Mouse (Mus musculus) MEL (cell line): ENCODE data around the gene Khnyn. TPM values are rescaled to one million over a fixed set of nuclear protein-coding genes. Genes with fewer than 3 reads are reported as not detected.

Experiments
- DNase-seq: peaks from one replicate; pipeline ENCODE4 v3.0.0; 2011; ENCODE audit warnings: low read depth, low spot score
- H3K27ac ChIP-seq: 2 replicates; pipeline ENCODE4 v1.5.1; 2012; ENCODE audit warnings: low read depth, mild to moderate bottlenecking, control low read depth, low read length, moderate library complexity; ENCODE audit not compliant: control insufficient read depth
- H3K27me3 ChIP-seq, 2 experiments: fragments of 150-350 bp in 1 of 2; sonication (generic) in 1 of 2; 2 replicates each; pipeline ENCODE4 v1.6.1; 2012; ENCODE audit warnings: low read length in 2 of 2, mild to moderate bottlenecking in 2 of 2, improper control_type of control experiment in 1 of 2, moderate library complexity in 1 of 2; ENCODE audit not compliant: insufficient read depth in 2 of 2, control insufficient read depth in 1 of 2
- H3K36me3 ChIP-seq, 2 experiments: 2 replicates each; pipeline ENCODE4 v1.6.1; 2012 to 2014; ENCODE audit warnings: low read length in 2 of 2, improper control_type of control experiment in 1 of 2, inconsistent platforms in 1 of 2, mild to moderate bottlenecking in 1 of 2; ENCODE audit not compliant: insufficient read depth in 2 of 2, control insufficient read depth in 1 of 2
- H3K4me1 ChIP-seq, 2 experiments: fragments of 150-350 bp in 1 of 2; sonication (generic) in 1 of 2; 2 replicates each; pipeline ENCODE4 v1.6.1; 2012; ENCODE audit warnings: low read length in 2 of 2, improper control_type of control experiment in 1 of 2, mild to moderate bottlenecking in 1 of 2; ENCODE audit not compliant: insufficient read depth in 2 of 2, control insufficient read depth in 1 of 2
- H3K4me3 ChIP-seq, 2 experiments: fragments of 150-350 bp in 1 of 2; sonication (generic) in 1 of 2; 2 replicates each; pipeline ENCODE4 v1.5.1; 2012; ENCODE audit warnings: low read depth in 2 of 2, low read length in 2 of 2, mild to moderate bottlenecking in 2 of 2, moderate library complexity in 2 of 2, control low read depth in 1 of 2, improper control_type of control experiment in 1 of 2; ENCODE audit not compliant: control insufficient read depth in 1 of 2, insufficient read depth in 1 of 2
- H3K79me2 ChIP-seq: 2 replicates; pipeline ENCODE4 v1.6.1; 2012; ENCODE audit warnings: mild to moderate bottlenecking, low read length, moderate library complexity; ENCODE audit not compliant: control insufficient read depth, poor library complexity, insufficient read depth
- H3K9ac ChIP-seq: 2 replicates; pipeline ENCODE4 v1.6.1; 2012; ENCODE audit warnings: low read depth, mild to moderate bottlenecking, control low read depth, low read length, moderate library complexity; ENCODE audit not compliant: control insufficient read depth, poor library complexity, severe bottlenecking
- H3K9me3 ChIP-seq: fragments of 150-350 bp; sonication (generic); replicated peaks from 2 replicates; pipeline ENCODE4 v1.6.1; 2012; ENCODE audit warnings: mild to moderate bottlenecking, low read length, improper control_type of control experiment, moderate library complexity; ENCODE audit not compliant: insufficient read depth
- CHD1 ChIP-seq: IDR thresholded peaks from 2 replicates; pipeline ENCODE4 v1.6.1; 2012; ENCODE audit warnings: low read depth, mild to moderate bottlenecking, inconsistent platforms, low read length, improper control_type of control experiment
- CHD2 ChIP-seq: IDR thresholded peaks from 2 replicates; pipeline ENCODE4 v1.6.1; 2011; ENCODE audit warnings: low read length, improper control_type of control experiment
- CTCF ChIP-seq, 3 experiments: IDR thresholded peaks in 2 of 3; conservative IDR thresholded peaks in 1 of 3; 2 replicates each; pipeline ENCODE4 v1.5.1; 2011 to 2012; ENCODE audit warnings: low read length in 3 of 3, low read depth in 2 of 3, mild to moderate bottlenecking in 2 of 3, improper control_type of control experiment in 1 of 3, inconsistent platforms in 1 of 3, mixed read lengths in 1 of 3, moderate library complexity in 1 of 3; ENCODE audit not compliant: control insufficient read depth in 1 of 3, insufficient read depth in 1 of 3, poor library complexity in 1 of 3, severe bottlenecking in 1 of 3
- E2F4 ChIP-seq: IDR thresholded peaks from 2 replicates; pipeline ENCODE4 v1.6.1; 2011; ENCODE audit warnings: low read depth, low read length, improper control_type of control experiment, borderline replicate concordance
- EP300 ChIP-seq, 2 experiments: IDR thresholded peaks; 2 replicates each; pipeline ENCODE4 v1.6.1; 2011; ENCODE audit warnings: improper control_type of control experiment in 2 of 2, low read length in 2 of 2, low read depth in 1 of 2, mild to moderate bottlenecking in 1 of 2
- GABPA ChIP-seq: IDR thresholded peaks from 2 replicates; pipeline ENCODE4 v1.6.1; 2012; ENCODE audit warnings: low read depth, mild to moderate bottlenecking, inconsistent platforms, low read length, improper control_type of control experiment, moderate library complexity
- GATA1 ChIP-seq: IDR thresholded peaks from 2 replicates; pipeline ENCODE4 v1.6.1; 2011; ENCODE audit warnings: low read depth, low read length, improper control_type of control experiment
- MAX ChIP-seq: IDR thresholded peaks from 2 replicates; pipeline ENCODE4 v1.6.1; 2011; ENCODE audit warnings: low read length, improper control_type of control experiment
- MEF2A ChIP-seq: IDR thresholded peaks from 2 replicates; pipeline ENCODE4 v1.6.1; 2014; ENCODE audit warnings: low read depth, mild to moderate bottlenecking, inconsistent platforms, low read length, improper control_type of control experiment; ENCODE audit not compliant: poor library complexity, insufficient replicate concordance, severe bottlenecking; ENCODE audit errors: extremely low read depth
- NELFE ChIP-seq: IDR thresholded peaks from 2 replicates; pipeline ENCODE4 v1.6.1; 2011; ENCODE audit warnings: low read depth, low read length, improper control_type of control experiment
- NRF1 ChIP-seq: IDR thresholded peaks from 2 replicates; pipeline ENCODE4 v1.6.1; 2014; ENCODE audit warnings: low read depth, mild to moderate bottlenecking, inconsistent platforms, low read length, improper control_type of control experiment, moderate library complexity; ENCODE audit not compliant: poor library complexity, insufficient read depth, severe bottlenecking
- POLR2AphosphoS5 ChIP-seq: IDR thresholded peaks from 2 replicates; pipeline ENCODE4 v1.6.1; 2012; ENCODE audit warnings: low read depth, borderline replicate concordance, mild to moderate bottlenecking, inconsistent platforms, low read length, moderate library complexity, mixed read lengths
- RAD21 ChIP-seq: IDR thresholded peaks from 2 replicates; pipeline ENCODE4 v1.6.1; 2011; ENCODE audit warnings: mild to moderate bottlenecking, low read depth, low read length, improper control_type of control experiment
- RCOR1 ChIP-seq: IDR thresholded peaks from 2 replicates; pipeline ENCODE4 v1.6.1; 2012; ENCODE audit warnings: low read depth, mild to moderate bottlenecking, inconsistent platforms, low read length, improper control_type of control experiment
- SMC3 ChIP-seq: IDR thresholded peaks from 2 replicates; pipeline ENCODE4 v1.6.1; 2011; ENCODE audit warnings: low read depth, low read length, improper control_type of control experiment
- TBP ChIP-seq: IDR thresholded peaks from 2 replicates; pipeline ENCODE4 v1.8.0; 2011; ENCODE audit warnings: low read depth, low read length, improper control_type of control experiment
- TCF12 ChIP-seq: IDR thresholded peaks from 2 replicates; pipeline ENCODE4 v1.6.1; 2014; ENCODE audit warnings: low read depth, mild to moderate bottlenecking, inconsistent platforms, low read length, improper control_type of control experiment, moderate library complexity
- USF1 ChIP-seq: IDR thresholded peaks from 2 replicates; pipeline ENCODE4 v1.6.1; 2014; ENCODE audit warnings: low read depth, mild to moderate bottlenecking, inconsistent platforms, low read length, improper control_type of control experiment, moderate library complexity
- USF2 ChIP-seq, 2 experiments: IDR thresholded peaks; 2 replicates each; pipeline ENCODE4 v1.6.1; 2011 to 2012; ENCODE audit warnings: improper control_type of control experiment in 2 of 2, low read length in 2 of 2, borderline replicate concordance in 1 of 2, inconsistent platforms in 1 of 2, low read depth in 1 of 2, mild to moderate bottlenecking in 1 of 2; ENCODE audit not compliant: insufficient read depth in 1 of 2
- ZC3H11A ChIP-seq: IDR thresholded peaks from 2 replicates; pipeline ENCODE4 v1.6.1; 2012; ENCODE audit warnings: low read depth, mild to moderate bottlenecking, inconsistent platforms, low read length, improper control_type of control experiment
- ZKSCAN1 ChIP-seq: IDR thresholded peaks from 2 replicates; pipeline ENCODE4 v1.6.1; 2012; ENCODE audit warnings: low read depth, mild to moderate bottlenecking, inconsistent platforms, low read length, improper control_type of control experiment, moderate library complexity
- ZMIZ1 ChIP-seq: IDR thresholded peaks from 2 replicates; pipeline ENCODE4 v1.6.1; 2012; ENCODE audit warnings: low read depth, mild to moderate bottlenecking, inconsistent platforms, low read length, improper control_type of control experiment, moderate library complexity
- polyA plus RNA-seq, 2 experiments: library from polyadenylated mRNA; stranded (reverse) in 1 of 2; unstranded in 1 of 2; fragments of >175 nt in 1 of 2; fragments of >200 nt in 1 of 2; gene quantifications; 2 replicates each; pipeline versions ENCODE4 v1.2.1 to v1.2.4; 2012; ENCODE audit warnings: low replicate concordance in 2 of 2, low read depth in 1 of 2; ENCODE audit not compliant: insufficient read length in 2 of 2, insufficient read depth in 1 of 2, missing spikeins in 1 of 2
- total RNA-seq: library from RNA; depleted of rRNA; stranded (reverse); fragments of 300-350 nt; gene quantifications from 2 replicates; pipeline ENCODE4 v1.2.3, GENCODE M21; 2012

Gene Khnyn
- total and polyA plus RNA-seq, 3 experiments: 5.2 to 13.3 TPM; not detected in 1

DNA sequence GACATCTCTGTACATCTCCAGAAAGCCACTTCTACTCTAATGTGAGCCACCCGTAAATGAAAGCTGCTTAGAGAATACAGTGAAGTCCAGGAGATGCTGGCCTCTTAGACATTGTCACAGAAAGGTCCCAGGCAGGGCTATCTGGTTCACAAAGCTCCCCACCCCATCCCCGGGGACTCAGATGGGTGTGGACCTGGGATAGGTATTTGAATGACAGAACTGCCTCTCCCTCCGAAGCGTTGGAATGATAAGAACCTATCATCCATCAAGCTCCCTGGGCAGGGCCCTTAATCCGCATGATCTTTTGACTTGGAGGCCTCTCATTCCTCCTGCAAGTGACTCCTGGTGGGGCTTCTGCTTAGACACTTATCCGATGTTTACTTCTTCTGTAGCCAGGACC is 33.9 kb upstream of the Khnyn start:
- H3K36me3 ChIP-seq: no peaks in the 10 kb centered on the region
- H3K9ac ChIP-seq: no peak overlapping the region
- peaks cover 4 to 6% of the 10 kb centered on the region in 2 experiments; a peak in 3 of 4 replicates for H3K27me3 ChIP-seq
- H3K4me1 ChIP-seq: no peaks in the 10 kb centered on the region
- no peak for DNase-seq
- no peaks in the 10 kb centered on the region for H3K9me3 ChIP-seq
- H3K79me2 ChIP-seq: no peaks in the 10 kb centered on the region
- no peak overlapping the region for H3K27ac ChIP-seq
- TF ChIP-seq ZMIZ1: no peak
- TF ChIP-seq TCF12: no peak
- TF ChIP-seq EP300 (IDR thresholded peaks at IDR 0.05; ENCODE audit: low read depth in 1 of 2, low read length in 2 of 2): no peak
- TF ChIP-seq MEF2A: no peak
- no peak for TF ChIP-seq SMC3
- TF ChIP-seq USF2 (IDR thresholded peaks at IDR 0.05; ENCODE audit: borderline replicate concordance in 1 of 2, insufficient read depth in 1 of 2, low read depth in 1 of 2, low read length in 2 of 2): no peak
- no peak for TF ChIP-seq NRF1
- TF ChIP-seq CHD1: no peak
- no peak for TF ChIP-seq CTCF (IDR thresholded peaks at IDR 0.05 in 2 of 3, conservative IDR thresholded peaks at IDR 0.05 in 1 of 3; ENCODE audit: control insufficient read depth in 1 of 3, insufficient read depth in 1 of 3, low read depth in 2 of 3, low read length in 3 of 3, poor library complexity in 1 of 3, severe bottlenecking in 1 of 3)
- no peak overlapping the region for H3K4me3 ChIP-seq

DNA sequence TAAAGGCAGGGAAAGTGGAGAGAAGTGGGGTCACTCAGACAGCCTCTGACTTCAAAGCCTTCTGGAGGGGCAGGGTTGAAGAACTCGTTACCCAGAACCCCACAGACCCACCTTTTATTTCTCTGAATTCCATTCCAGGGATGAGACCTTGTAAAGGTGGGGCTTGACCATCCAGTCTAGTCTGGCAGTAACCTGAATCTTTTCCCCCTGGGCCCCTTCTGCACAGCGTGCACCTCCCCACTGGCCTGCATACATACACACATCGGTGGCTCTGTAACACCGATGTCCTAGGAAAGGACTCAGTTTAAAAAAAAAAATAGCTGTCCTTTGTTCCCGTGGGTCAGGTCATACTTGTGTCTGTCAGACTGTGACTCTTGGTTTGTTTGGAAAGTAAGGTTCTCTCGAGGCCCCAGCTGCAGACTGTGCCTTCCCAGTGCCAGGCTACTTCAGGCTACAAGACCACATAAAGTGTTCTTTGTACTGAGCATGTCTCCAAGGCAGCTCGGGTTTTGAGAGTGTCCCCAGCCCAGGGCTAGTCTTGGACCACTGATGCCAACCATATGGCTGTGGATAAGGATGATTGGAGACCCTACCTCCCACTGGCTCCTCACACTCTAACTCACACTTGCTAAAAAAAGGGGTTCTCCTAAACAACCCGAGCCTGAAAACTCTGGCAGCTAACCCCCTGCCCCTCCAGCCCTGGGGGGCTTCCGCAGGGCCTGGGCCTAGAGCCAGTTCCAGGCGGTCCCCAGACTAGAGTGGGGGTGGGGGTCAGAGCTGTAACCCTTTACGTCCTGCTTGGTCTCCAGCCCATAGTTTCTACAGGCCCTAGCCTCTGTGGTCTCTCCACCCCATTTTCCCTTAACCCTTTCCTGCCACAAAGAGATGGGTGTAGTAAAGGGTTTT is 31.8 kb upstream of the Khnyn start:
- Histone ChIP-seq H3K27me3 (peaks cover 4 to 15% of the 10 kb centered on the region in 2 experiments), H3K36me3 (no peaks in the 10 kb centered on the region), H3K9ac (no peak overlapping the region), H3K9me3 (no peaks in the 10 kb centered on the region), H3K27ac (no peak overlapping the region), H3K79me2 (no peaks in the 10 kb centered on the region), H3K4me1 (no peaks in the 10 kb centered on the region), H3K4me3 (no peak overlapping the region)
- TF ChIP-seq TBP (no peak), ZKSCAN1 (no peak), ZC3H11A (no peak), GATA1 (no peak), NELFE (no peak), SMC3 (no peak), CHD2 (no peak), CTCF (IDR thresholded peaks at IDR 0.05 in 2 of 3, conservative IDR thresholded peaks at IDR 0.05 in 1 of 3; ENCODE audit: control insufficient read depth in 1 of 3, insufficient read depth in 1 of 3, low read depth in 2 of 3, low read length in 3 of 3, poor library complexity in 1 of 3, severe bottlenecking in 1 of 3) (no peak), RAD21 (no peak), USF2 (IDR thresholded peaks at IDR 0.05; ENCODE audit: borderline replicate concordance in 1 of 2, insufficient read depth in 1 of 2, low read depth in 1 of 2, low read length in 2 of 2) (no peak), POLR2AphosphoS5 (no peak), GABPA (no peak), RCOR1 (no peak), MAX (no peak), E2F4 (no peak), USF1 (no peak)
- DNase-seq: no peak
